Mouse (Mus musculus) cerebellum, postnatal 36 days (tissue): ENCODE data around the gene C330021F23Rik.

ENCODE experiments used
- DNase-seq, 2 experiments: peaks; one replicate each; pipeline ENCODE4 v3.0.0; 2021 to 2022; ENCODE audit warnings: mixed read lengths in 2 of 2

Gene C330021F23Rik

GRCm38 (mm10) chr8:3588258-3588633 lies 20.5 kb downstream of the C330021F23Rik start:
- DNase-seq: peak in 1 of 2 experiments; percentile 34

- DNase-seq: peak; percentile 35 to 43
These were observed 25.7 kb downstream of the C330021F23Rik start for GRCm38 (mm10) chr8:3593470-3593869.

- DNase-seq: no peak
These were observed 26.7 kb downstream of the C330021F23Rik start for GRCm38 (mm10) chr8:3594466-3594865.

- DNase-seq: no peak
These were observed 30.3 kb downstream of the C330021F23Rik start for GRCm38 (mm10) chr8:3598054-3598453.

GRCm38 (mm10) chr8:3599219-3599618 lies 31.4 kb downstream of the C330021F23Rik start:
- no peak for DNase-seq

- no peak for DNase-seq
These were observed 32.6 kb downstream of the C330021F23Rik start for GRCm38 (mm10) chr8:3600401-3600800.

- DNase-seq: no peak
These were observed 35.6 kb downstream of the C330021F23Rik start for GRCm38 (mm10) chr8:3603439-3603838.

GRCm38 (mm10) chr8:3606593-3606992 lies 38.8 kb downstream of the C330021F23Rik start:
- DNase-seq: no peak

- DNase-seq: no peak
These were observed 40.0 kb downstream of the C330021F23Rik start for GRCm38 (mm10) chr8:3607822-3608221.

GRCm38 (mm10) chr8:3609046-3609815 lies 41.4 kb downstream of the C330021F23Rik start:
- DNase-seq: no peak

- no peak for DNase-seq
These were observed 42.0 kb downstream of the C330021F23Rik start for GRCm38 (mm10) chr8:3609816-3610150.

- DNase-seq: peak; percentile 99
These were observed 53.6 kb downstream of the C330021F23Rik start, which contains the start of the genes Xab2 and Pet100 for GRCm38 (mm10) chr8:3621199-3621970. Gene Xab2, minus strand, starts transcription at chr8:3621316. Gene Pet100, plus strand, starts transcription at chr8:3621548.

- no peak for DNase-seq
These were observed 54.3 kb downstream of the C330021F23Rik start for GRCm38 (mm10) chr8:3622119-3622518.

- no peak for DNase-seq
These were observed 57.7 kb downstream of the C330021F23Rik start, which contains the start of gene Pcp2 for GRCm38 (mm10) chr8:3625445-3625844. Gene Pcp2, minus strand, starts transcription at chr8:3625545.

GRCm38 (mm10) chr8:3626971-3627370 lies 59.2 kb downstream of the C330021F23Rik start:
- no peak for DNase-seq

GRCm38 (mm10) chr8:3628014-3628413 lies 60.2 kb downstream of the C330021F23Rik start:
- DNase-seq: peak in 1 of 2 experiments; percentile 50

GRCm38 (mm10) chr8:3630647-3631477 lies 63.1 kb downstream of the C330021F23Rik start, which contains the start of gene Stxbp2:
Gene Stxbp2, plus strand, starts transcription at chr8:3630955.
- DNase-seq: peak; percentile 73 to 86

- no peak for DNase-seq
These were observed 63.7 kb downstream of the C330021F23Rik start for GRCm38 (mm10) chr8:3631478-3631875.
